Mouse (Mus musculus) forebrain, embryonic 14.5 days (tissue): ENCODE measurements at regions not wholly inside any gene's neighbourhood (a gene's known extent, or its start where the extent isn't known, plus 50 kb on each side); places are given as distances from the start of the nearest gene placed in this dataset.

Experiments used
- ATAC-seq: fragments of 200-750 bp; cut with Nextera tagmentation; 2 replicates; pipeline ENCODE4 v1.8.0; 2017; ENCODE audit warnings: mild to moderate bottlenecking, moderate library complexity
- DNase-seq: peaks from one replicate; pipeline ENCODE4 v3.0.0-alpha.2; 2015; ENCODE audit warnings: low spot score
- H3K27ac ChIP-seq: fragments of 300-500 bp; sonication (generic); 2 replicates; pipeline ENCODE4 v1.5.1; 2014; ENCODE audit warnings: low read depth, mild to moderate bottlenecking, control low read depth, low read length, moderate library complexity
- H3K27me3 ChIP-seq: fragments of 300-500 bp; sonication (generic); replicated peaks from 2 replicates; pipeline ENCODE4 v1.6.1; 2014; ENCODE audit warnings: low read length, control low read depth, mixed read lengths; ENCODE audit not compliant: control insufficient read depth, insufficient read depth
- H3K36me3 ChIP-seq: fragments of 300-500 bp; sonication (generic); 2 replicates; pipeline ENCODE4 v1.6.1; 2014; ENCODE audit warnings: low read length, control low read depth; ENCODE audit not compliant: control insufficient read depth, insufficient read depth
- H3K4me1 ChIP-seq: fragments of 300-500 bp; sonication (generic); 2 replicates; pipeline ENCODE4 v1.6.1; 2014; ENCODE audit warnings: antibody characterized with exemption, low read length, control low read depth; ENCODE audit not compliant: control insufficient read depth, insufficient read depth
- H3K4me2 ChIP-seq: fragments of 300-500 bp; sonication (generic); 2 replicates; pipeline ENCODE4 v1.6.1; 2014; ENCODE audit warnings: mild to moderate bottlenecking, control low read depth, low read length
- H3K4me3 ChIP-seq: fragments of 300-500 bp; sonication (generic); 2 replicates; pipeline ENCODE4 v1.5.1; 2014; ENCODE audit warnings: low read depth, low read length, control low read depth
- H3K9ac ChIP-seq: fragments of 300-500 bp; sonication (generic); 2 replicates; pipeline ENCODE4 v1.6.1; 2014; ENCODE audit warnings: mild to moderate bottlenecking, low read length, control low read depth, moderate library complexity
- H3K9me3 ChIP-seq: fragments of 300-500 bp; sonication (generic); replicated peaks from 2 replicates; pipeline ENCODE4 v1.6.1; 2016; ENCODE audit warnings: low read length, control low read depth, mixed read lengths; ENCODE audit not compliant: control insufficient read depth
- WGBS: fragments of 180-500 bp; shearing (Covaris S2); extraction: QIAGEN DNeasy Blood & Tissue Kit; methylation state at CpG from one replicate; pipeline ENCODE4 v1.1.7; 2014; 5-methylcytosine and 5-hydroxymethylcytosine counted together

- DNase-seq: peak; percentile 38
- H3K27me3 ChIP-seq: peaks cover 26% of the 10 kb centered on the region
- H3K9me3 ChIP-seq: no peaks in the 10 kb centered on the region
- H3K9ac ChIP-seq: no peak overlapping the region
- peak overlapping the region; percentile 37 for H3K4me2 ChIP-seq
- ATAC-seq: peak; percentile 44; the same call in 1 of the 2 replicates
- no peak overlapping the region for H3K4me3 ChIP-seq
- WGBS: 1% methylated on average over 18 of the region's 18 CpGs
- H3K27ac ChIP-seq: no peak overlapping the region
- no peaks in the 10 kb centered on the region for H3K4me1 ChIP-seq
- H3K36me3 ChIP-seq: no peaks in the 10 kb centered on the region
Observed at GRCm38 (mm10) chr13:72815933-72816553, 187.4 kb downstream of the Irx2 start.

- no peak overlapping the region for H3K9ac ChIP-seq
- no peaks in the 10 kb centered on the region for H3K4me1 ChIP-seq
- DNase-seq (no peak), ATAC-seq (no peak)
- no peak overlapping the region for H3K27ac ChIP-seq
- H3K36me3 ChIP-seq: no peaks in the 10 kb centered on the region
- no peaks in the 10 kb centered on the region for H3K9me3 ChIP-seq
- H3K27me3 ChIP-seq: peaks cover 26% of the 10 kb centered on the region
- H3K4me3 ChIP-seq: no peak overlapping the region
- WGBS: 10% methylated on average over 8 of the region's 8 CpGs
- peak overlapping the region; percentile 37; the same call in 1 of the 2 replicates for H3K4me2 ChIP-seq
Observed at GRCm38 (mm10) chr13:72816856-72817255, 188.2 kb downstream of the Irx2 start.

GRCm38 (mm10) chr13:72817521-72817920, 188.9 kb downstream of the Irx2 start:
- Histone ChIP-seq H3K27ac (no peak overlapping the region), H3K4me1 (no peaks in the 10 kb centered on the region), H3K27me3 (peaks cover 26% of the 10 kb centered on the region), H3K4me2 (no peak overlapping the region), H3K4me3 (no peak overlapping the region), H3K9me3 (no peaks in the 10 kb centered on the region), H3K9ac (no peak overlapping the region), H3K36me3 (no peaks in the 10 kb centered on the region)
- ATAC-seq (no peak), DNase-seq (no peak)
- WGBS: 15% methylated on average over 2 of the region's 2 CpGs

DNA sequence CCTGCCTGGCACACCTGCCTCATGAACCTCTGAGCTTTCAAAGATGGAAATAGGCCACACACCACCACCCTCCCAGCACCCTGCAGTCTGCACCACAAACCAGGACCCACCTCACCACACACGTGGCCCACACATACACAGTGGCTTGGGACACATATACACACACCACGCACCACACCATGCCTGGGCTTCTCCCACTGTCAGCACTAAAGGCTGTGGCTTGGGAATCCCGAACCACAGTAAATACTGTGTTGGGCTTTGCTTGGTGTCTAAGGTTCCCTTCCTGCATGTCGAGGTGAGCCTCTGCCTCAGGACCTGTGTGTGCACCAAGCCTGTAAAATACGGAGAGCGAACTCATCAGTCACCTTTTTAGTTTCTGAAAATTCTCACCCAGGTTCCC, 189.3 kb downstream of the Irx2 start:
- no peaks in the 10 kb centered on the region for H3K36me3 ChIP-seq
- H3K9me3 ChIP-seq: no peaks in the 10 kb centered on the region
- H3K4me2 ChIP-seq: no peak overlapping the region
- 15% methylated on average over 6 of the region's 6 CpGs for WGBS
- H3K9ac ChIP-seq: no peak overlapping the region
- H3K27me3 ChIP-seq: peaks cover 26% of the 10 kb centered on the region
- no peak overlapping the region for H3K27ac ChIP-seq
- no peaks in the 10 kb centered on the region for H3K4me1 ChIP-seq
- DNase-seq (no peak), ATAC-seq (no peak)
- H3K4me3 ChIP-seq: no peak overlapping the region

GRCm38 (mm10) chr13:72826613-72827012, 198.0 kb downstream of the Irx2 start:
- Histone ChIP-seq H3K4me1 (no peaks in the 10 kb centered on the region), H3K9ac (no peak overlapping the region), H3K27ac (no peak overlapping the region), H3K27me3 (no peaks in the 10 kb centered on the region), H3K9me3 (no peaks in the 10 kb centered on the region), H3K4me2 (no peak overlapping the region), H3K4me3 (no peak overlapping the region), H3K36me3 (no peaks in the 10 kb centered on the region)
- no peak for DNase-seq
- no peak for ATAC-seq
- 63% methylated on average over 3 of the region's 3 CpGs for WGBS

GRCm38 (mm10) chr13:72829331-72829730, 200.7 kb downstream of the Irx2 start:
- Histone ChIP-seq H3K9me3 (no peaks in the 10 kb centered on the region), H3K27me3 (no peaks in the 10 kb centered on the region), H3K4me3 (no peak overlapping the region), H3K4me2 (no peak overlapping the region), H3K9ac (no peak overlapping the region), H3K27ac (no peak overlapping the region), H3K4me1 (no peaks in the 10 kb centered on the region), H3K36me3 (no peaks in the 10 kb centered on the region)
- WGBS: 76% methylated on average over 3 of the region's 3 CpGs
- DNase-seq (no peak), ATAC-seq (no peak)

DNA sequence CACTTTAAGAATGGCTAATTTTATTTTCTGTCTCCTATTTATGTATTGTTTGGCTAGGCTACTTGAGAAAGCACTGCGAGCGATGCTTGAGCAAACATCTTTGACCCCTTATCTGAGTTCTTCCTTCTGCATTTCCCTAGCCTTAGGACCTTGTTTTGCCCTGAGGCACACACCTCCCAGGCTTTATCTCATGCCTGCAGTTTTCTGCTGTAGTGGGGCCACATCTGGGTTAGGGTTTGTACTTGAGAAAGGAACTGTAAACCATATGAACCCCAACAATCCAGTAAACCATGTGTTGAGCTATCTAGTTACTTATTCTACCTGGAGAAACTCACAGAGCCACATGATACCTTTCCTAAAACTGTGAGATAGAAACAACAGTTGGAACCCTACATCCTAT, 204.7 kb downstream of the Irx2 start:
- no peak for ATAC-seq
- WGBS: 92% methylated on average over 2 of the region's 2 CpGs

DNA sequence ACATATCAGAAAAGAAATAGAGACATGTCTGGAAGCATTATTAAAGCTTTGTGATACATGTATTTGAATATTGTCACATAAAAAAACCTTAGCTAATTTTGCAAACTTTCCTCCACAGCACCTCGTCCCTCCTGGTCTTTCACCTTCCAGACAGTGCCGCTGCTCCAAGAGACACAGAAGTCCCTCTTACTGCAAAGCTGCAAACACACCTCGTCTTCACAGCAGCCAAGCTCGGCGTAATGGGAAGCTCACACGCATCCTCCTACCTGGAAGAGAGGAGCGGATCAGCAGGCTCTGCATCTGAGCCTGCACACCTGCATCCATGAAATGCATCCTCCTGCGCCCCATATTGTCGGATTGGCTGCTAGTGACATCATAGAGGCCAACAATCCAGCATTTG, 208.4 kb downstream of the Irx2 start:
- Histone ChIP-seq H3K4me2 (no peak overlapping the region), H3K36me3 (no peaks in the 10 kb centered on the region), H3K4me1 (no peaks in the 10 kb centered on the region), H3K27me3 (no peaks in the 10 kb centered on the region), H3K4me3 (no peak overlapping the region), H3K27ac (no peak overlapping the region), H3K9me3 (no peaks in the 10 kb centered on the region), H3K9ac (no peak overlapping the region)
- no peak for ATAC-seq
- 66% methylated on average over 9 of the region's 9 CpGs for WGBS
- DNase-seq: no peak

More for the DNA sequence above, 204.7 kb downstream of the Irx2 start:
- no peak overlapping the region for H3K9ac ChIP-seq
- H3K4me3 ChIP-seq: no peak overlapping the region
- no peaks in the 10 kb centered on the region for H3K27me3 ChIP-seq
- no peak overlapping the region for H3K4me2 ChIP-seq
- no peaks in the 10 kb centered on the region for H3K9me3 ChIP-seq
- no peak overlapping the region for H3K27ac ChIP-seq
- no peak for DNase-seq
- H3K4me1 ChIP-seq: no peaks in the 10 kb centered on the region
- no peaks in the 10 kb centered on the region for H3K36me3 ChIP-seq

DNA sequence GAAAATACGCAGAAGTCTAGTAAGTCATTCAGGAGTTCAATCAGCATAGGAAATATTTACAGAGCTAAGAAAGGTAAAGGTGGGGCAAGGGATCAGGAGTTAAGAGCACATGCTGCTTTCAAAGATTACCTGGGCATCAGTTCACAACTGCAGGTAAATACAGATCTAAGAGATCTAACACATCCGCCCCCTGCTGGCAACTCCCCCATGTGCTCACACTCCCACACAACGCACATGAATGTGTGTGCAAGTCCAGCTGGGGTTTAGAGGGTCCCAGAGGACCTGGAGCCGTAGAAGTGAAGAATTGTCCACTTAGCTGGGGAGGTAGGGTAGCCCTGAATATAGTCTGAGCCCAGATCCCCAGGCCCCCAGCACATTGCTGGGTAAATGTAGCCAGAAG, 219.5 kb downstream of the Irx2 start:
- Histone ChIP-seq H3K36me3 (no peaks in the 10 kb centered on the region), H3K27ac (no peak overlapping the region), H3K4me1 (no peaks in the 10 kb centered on the region), H3K4me2 (no peak overlapping the region), H3K4me3 (no peak overlapping the region), H3K27me3 (no peaks in the 10 kb centered on the region), H3K9me3 (no peaks in the 10 kb centered on the region), H3K9ac (no peak overlapping the region)
- ATAC-seq: no peak
- WGBS: 77% methylated on average over 4 of the region's 4 CpGs
- DNase-seq: no peak
